Mouse (Mus musculus) forebrain, embryonic 10.5 days (tissue): Measurements from ENCODE around the gene Klf12. TPM values are rescaled to one million over a fixed set of nuclear protein-coding genes. Genes with fewer than 3 reads are reported as not detected.
"Not testable (repeated sequence)": the region's sequence is repeated elsewhere in the genome, so short reads cannot be mapped to it uniquely, and the experiment has no call there.

ENCODE experiments used
- DNase-seq: peaks from one replicate; pipeline ENCODE4 v3.0.0-alpha.2; 2017; ENCODE audit warnings: low spot score; ENCODE audit errors: extremely low spot score
- H3K27ac ChIP-seq: fragments of 300-500 bp; sonication (generic); 2 replicates; pipeline ENCODE4 v1.5.1; 2016; ENCODE audit warnings: mild to moderate bottlenecking
- H3K27me3 ChIP-seq: fragments of 300-500 bp; sonication (generic); 2 replicates; pipeline ENCODE4 v1.6.1; 2016; ENCODE audit warnings: mild to moderate bottlenecking; ENCODE audit not compliant: poor library complexity, severe bottlenecking
- H3K36me3 ChIP-seq: fragments of 300-500 bp; sonication (generic); replicated peaks from 2 replicates; pipeline ENCODE4 v1.6.1; 2016; ENCODE audit warnings: mild to moderate bottlenecking, moderate library complexity
- H3K4me1 ChIP-seq: fragments of 300-500 bp; sonication (generic); 2 replicates; pipeline ENCODE4 v1.6.1; 2016
- H3K4me3 ChIP-seq: fragments of 300-500 bp; sonication (generic); 2 replicates; pipeline ENCODE4 v1.5.1; 2016; ENCODE audit warnings: mild to moderate bottlenecking, moderate library complexity
- H3K9me3 ChIP-seq: fragments of 300-500 bp; sonication (generic); 2 replicates; pipeline ENCODE4 v1.6.1; 2016; ENCODE audit warnings: mild to moderate bottlenecking, moderate library complexity
- WGBS: fragments of 180-500 bp; shearing (Covaris S2); methylation state at CpG from one replicate; pipeline ENCODE4 v1.1.7; 2016; 5-methylcytosine and 5-hydroxymethylcytosine counted together
- polyA plus RNA-seq: library from polyadenylated mRNA; unstranded; fragments of >200 nt; fragmentation: Nextera tagmentation; extraction: Ambion mirVana; gene quantifications from 2 replicates; pipeline ENCODE4 v1.2.1, GENCODE M21; 2016

The Klf12 gene
- polyA plus RNA-seq, 1 experiment from 2014 or later: 16.5 TPM

- Histone ChIP-seq H3K9me3 (no peaks in the 10 kb centered on the region), H3K4me3 (no peak overlapping the region), H3K27ac (no peak overlapping the region), H3K36me3 (no peaks in the 10 kb centered on the region), H3K27me3 (no peaks in the 10 kb centered on the region), H3K4me1 (no peaks in the 10 kb centered on the region; the same call in 1 of the 2 replicates)
- DNase-seq: no peak
- 69% methylated on average over 4 of the region's 4 CpGs for WGBS
Measured at GRCm38 (mm10) chr14:99885128-99885527, 399.4 kb downstream of the Klf12 start.

- 80% methylated on average over 5 of the region's 5 CpGs for WGBS
- 0 out of 2 replicates have a peak, but pooled peaks cover 3% of the 10 kb centered on the region for H3K4me1 ChIP-seq
- peaks cover 8% of the 10 kb centered on the region; the same call in 1 of the 2 replicates for H3K9me3 ChIP-seq
- no peak for DNase-seq
- no peaks in the 10 kb centered on the region for H3K27me3 ChIP-seq
- no peak overlapping the region for H3K4me3 ChIP-seq
- no peak overlapping the region for H3K27ac ChIP-seq
- H3K36me3 ChIP-seq: peaks cover 13% of the 10 kb centered on the region
Measured at GRCm38 (mm10) chr14:99876791-99877578, 407.5 kb downstream of the Klf12 start.

DNA sequence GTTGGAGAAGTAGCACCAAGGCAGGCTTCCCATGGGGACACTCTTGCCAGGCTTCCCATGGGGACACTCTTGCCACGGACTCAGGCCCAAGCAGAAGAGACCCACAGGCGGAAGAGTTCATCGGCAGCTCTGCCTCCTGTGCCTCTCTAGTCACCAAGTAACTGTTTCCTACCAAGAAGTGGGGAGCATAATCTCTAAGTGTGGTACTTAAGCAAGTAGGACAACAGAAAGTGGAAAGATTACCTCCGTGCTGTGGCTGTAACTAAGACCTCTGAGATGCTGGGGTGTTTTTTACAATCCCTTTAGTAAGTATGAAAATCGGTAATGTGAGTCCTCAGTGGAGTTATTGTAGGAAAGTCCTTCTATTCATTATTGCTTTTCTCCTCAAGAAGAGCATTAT is 410.8 kb downstream of the Klf12 start:
- no peak for DNase-seq
- Histone ChIP-seq H3K27me3 (no peaks in the 10 kb centered on the region), H3K27ac (no peak overlapping the region), H3K9me3 (peaks cover 8% of the 10 kb centered on the region; the same call in 1 of the 2 replicates), H3K4me3 (no peak overlapping the region), H3K4me1 (0 out of 2 replicates have a peak, but pooled peaks cover 3% of the 10 kb centered on the region), H3K36me3 (peaks cover 13% of the 10 kb centered on the region)
- WGBS: 90% methylated on average over 5 of the region's 5 CpGs

- WGBS: 91% methylated on average over 14 of the region's 14 CpGs
- no peak overlapping the region for H3K4me3 ChIP-seq
- H3K36me3 ChIP-seq: no peaks in the 10 kb centered on the region
- no peak for DNase-seq
- no peak overlapping the region for H3K27ac ChIP-seq
- no peaks in the 10 kb centered on the region for H3K9me3 ChIP-seq
- H3K4me1 ChIP-seq: no peaks in the 10 kb centered on the region
- no peaks in the 10 kb centered on the region for H3K27me3 ChIP-seq
Measured at GRCm38 (mm10) chr14:99856158-99857011, 428.1 kb downstream of the Klf12 start.

DNA sequence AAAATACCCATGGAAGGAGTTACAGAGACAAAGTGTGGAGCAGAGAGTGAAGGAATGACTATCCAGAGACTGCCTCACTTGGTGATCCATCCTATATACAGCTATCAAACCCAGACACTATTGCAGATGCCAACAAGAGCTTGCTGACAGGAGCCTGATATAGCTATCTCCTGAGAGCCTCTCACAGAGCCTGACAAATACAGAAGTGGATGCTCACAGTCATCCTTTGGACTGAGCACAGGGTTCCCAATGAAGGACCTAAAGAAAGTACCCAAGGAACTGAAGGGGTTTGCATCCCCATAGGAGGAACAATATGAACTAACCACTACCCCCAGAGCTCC is 430.0 kb downstream of the Klf12 start:
- not testable (repeated sequence) for H3K27ac ChIP-seq, H3K27me3 ChIP-seq, DNase-seq, H3K36me3 ChIP-seq, H3K4me3 ChIP-seq, H3K4me1 ChIP-seq, H3K9me3 ChIP-seq

DNA sequence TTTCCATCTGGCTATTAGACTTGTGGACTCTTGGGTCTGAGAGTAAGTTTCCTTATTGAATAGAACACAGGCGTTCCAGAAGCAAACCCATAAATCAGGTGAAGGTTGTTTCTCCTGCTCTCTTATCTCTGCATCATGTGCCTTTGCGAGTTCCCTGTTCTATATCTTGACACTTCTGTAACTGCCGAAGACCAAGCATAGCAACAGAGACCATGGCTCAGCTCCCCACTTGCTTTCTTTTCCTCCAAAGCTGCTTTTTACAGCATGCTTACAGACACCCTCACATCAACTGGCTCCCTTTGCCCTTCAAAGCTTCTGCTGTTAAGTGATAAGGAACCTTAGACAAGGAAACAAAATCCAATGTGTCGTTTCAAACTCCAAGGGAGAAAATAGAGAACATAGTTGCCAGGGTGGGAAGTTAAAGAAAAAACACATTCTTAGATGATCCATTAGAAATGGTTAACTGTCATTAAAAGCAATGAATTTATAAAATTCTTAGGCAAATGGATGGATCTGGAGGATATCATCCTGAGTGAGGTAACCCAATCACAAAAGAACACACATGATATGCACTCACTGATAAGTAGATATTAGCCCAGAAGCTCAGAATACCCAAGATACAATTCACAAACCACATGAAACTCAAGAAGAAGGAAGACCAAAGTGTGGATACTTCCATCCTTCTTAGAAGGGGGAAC is 430.6 kb downstream of the Klf12 start:
- WGBS: 91% methylated on average over 4 of the region's 4 CpGs
- H3K27ac ChIP-seq, H3K27me3 ChIP-seq, H3K9me3 ChIP-seq, H3K36me3 ChIP-seq, DNase-seq, H3K4me1 ChIP-seq, H3K4me3 ChIP-seq: not testable (repeated sequence)

DNA sequence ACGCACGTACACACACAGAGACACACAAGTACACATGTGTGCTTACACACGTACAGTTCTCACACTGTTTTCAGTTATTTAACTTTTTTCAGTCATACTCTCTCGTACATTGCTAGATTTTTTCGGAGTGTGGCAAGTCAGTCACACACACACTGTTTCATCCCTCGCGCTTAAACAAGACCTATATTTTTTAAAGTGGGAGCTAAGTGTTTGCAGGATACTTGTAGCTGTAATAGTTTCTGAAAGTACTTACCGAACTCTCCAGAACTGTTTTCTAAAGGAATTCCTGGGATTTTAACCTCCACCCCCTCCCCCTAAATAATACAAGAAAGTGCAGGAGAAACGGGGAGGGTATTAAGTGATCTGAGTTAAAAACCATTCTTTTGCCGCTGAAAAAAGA is 434.1 kb downstream of the Klf12 start:
- Histone ChIP-seq H3K9me3 (no peaks in the 10 kb centered on the region), H3K36me3 (no peaks in the 10 kb centered on the region), H3K4me1 (no peaks in the 10 kb centered on the region), H3K27me3 (no peaks in the 10 kb centered on the region), H3K4me3 (no peak overlapping the region), H3K27ac (no peak overlapping the region)
- 92% methylated on average over 10 of the region's 10 CpGs for WGBS
- no peak for DNase-seq

GRCm38 (mm10) chr14:99847502-99847901 is 437.0 kb downstream of the Klf12 start:
- WGBS: 92% methylated on average over 2 of the region's 2 CpGs

DNA sequence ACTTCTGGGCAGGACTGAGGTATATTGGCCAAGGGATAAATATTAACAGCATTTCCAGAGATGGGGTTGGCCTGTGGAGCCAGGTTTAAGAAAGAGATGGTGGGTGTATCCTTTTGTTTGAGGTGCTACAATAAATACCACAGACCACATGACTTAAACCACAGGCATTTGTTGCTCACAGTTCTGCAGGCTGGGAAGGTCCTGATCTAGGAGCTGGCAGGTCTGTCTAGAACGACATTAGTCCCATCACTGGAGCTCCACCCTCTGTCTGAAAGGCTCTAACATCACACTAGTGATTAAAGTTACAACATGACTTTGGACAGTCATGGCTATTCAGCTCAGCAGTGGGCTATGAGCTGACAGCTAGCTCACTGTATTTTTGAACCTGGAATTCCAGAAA is 457.8 kb downstream of the Klf12 start:
- Histone ChIP-seq H3K4me1 (no peaks in the 10 kb centered on the region), H3K9me3 (no peaks in the 10 kb centered on the region), H3K36me3 (no peaks in the 10 kb centered on the region), H3K27me3 (no peaks in the 10 kb centered on the region), H3K4me3 (no peak overlapping the region), H3K27ac (no peak overlapping the region)
- no peak for DNase-seq
- 69% methylated on average over 1 of the region's 1 CpGs for WGBS

More at GRCm38 (mm10) chr14:99847502-99847901, 437.0 kb downstream of the Klf12 start:
- Histone ChIP-seq H3K4me1 (peaks cover 6% of the 10 kb centered on the region; the same call in 1 of the 2 replicates), H3K9me3 (no peaks in the 10 kb centered on the region), H3K4me3 (no peak overlapping the region), H3K36me3 (no peaks in the 10 kb centered on the region), H3K27me3 (no peaks in the 10 kb centered on the region), H3K27ac (no peak overlapping the region)
- no peak for DNase-seq
